Mouse (Mus musculus): ENCODE measurements around the gene Myo18a. TPM values are rescaled to one million over a fixed set of nuclear protein-coding genes. Genes with fewer than 3 reads are reported as not detected.

Myo18a gene
- polyA plus RNA-seq, 2 experiments from 2014 or later: 21.4 to 28.9 TPM

DNA sequence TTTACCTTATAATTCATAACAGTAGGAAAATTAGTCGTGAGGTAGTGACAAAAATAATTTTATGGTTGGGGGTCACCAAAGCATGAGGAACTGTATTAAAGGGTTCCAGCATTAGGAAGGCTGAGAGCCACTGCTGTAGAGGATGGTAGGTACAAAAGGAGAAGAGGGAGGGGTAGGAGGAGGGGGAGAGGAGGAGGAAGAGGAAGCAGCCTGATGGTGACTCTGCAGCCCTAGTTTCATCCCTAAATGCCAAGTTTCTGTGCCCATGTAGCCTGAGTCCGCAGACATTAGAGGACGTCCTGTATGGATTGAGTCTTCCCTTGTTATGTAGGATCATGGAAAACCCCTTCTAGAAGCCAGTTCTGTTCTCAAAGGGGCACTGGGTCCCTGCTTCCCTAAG lies 110.1 kb downstream of the Myo18a start:
- no peak for ATAC-seq

DNA sequence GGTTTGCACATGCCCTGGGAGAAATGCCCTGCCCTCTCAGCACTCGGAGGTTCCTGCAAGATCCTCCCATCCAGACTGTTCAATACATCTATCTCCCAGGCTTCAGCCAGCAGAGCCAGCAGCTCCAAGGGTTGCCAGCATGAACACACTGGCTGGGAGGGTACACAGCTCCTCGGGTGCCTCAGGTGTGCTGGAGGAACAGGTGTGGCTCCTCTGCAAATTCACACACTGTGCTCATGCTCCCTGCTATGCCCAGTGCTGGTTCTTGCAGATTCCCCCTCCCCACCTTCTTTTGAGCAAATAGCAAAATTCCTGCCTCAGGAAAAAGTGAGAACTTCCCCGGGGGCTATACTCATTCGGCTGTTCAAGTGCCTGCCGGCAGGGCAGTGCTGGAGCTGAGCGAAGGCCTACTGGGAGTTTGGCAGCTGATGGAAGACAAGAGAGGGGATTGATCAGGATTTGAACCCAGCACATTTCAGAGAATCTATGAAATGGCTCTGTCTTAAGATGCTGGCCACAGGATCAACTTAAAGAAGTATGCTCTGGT lies 111.7 kb downstream of the Myo18a start:
- no peak for ATAC-seq

GRCm38 (mm10) chr11:77875269-77875668 lies 112.2 kb downstream of the Myo18a start:
- ATAC-seq: no peak

DNA sequence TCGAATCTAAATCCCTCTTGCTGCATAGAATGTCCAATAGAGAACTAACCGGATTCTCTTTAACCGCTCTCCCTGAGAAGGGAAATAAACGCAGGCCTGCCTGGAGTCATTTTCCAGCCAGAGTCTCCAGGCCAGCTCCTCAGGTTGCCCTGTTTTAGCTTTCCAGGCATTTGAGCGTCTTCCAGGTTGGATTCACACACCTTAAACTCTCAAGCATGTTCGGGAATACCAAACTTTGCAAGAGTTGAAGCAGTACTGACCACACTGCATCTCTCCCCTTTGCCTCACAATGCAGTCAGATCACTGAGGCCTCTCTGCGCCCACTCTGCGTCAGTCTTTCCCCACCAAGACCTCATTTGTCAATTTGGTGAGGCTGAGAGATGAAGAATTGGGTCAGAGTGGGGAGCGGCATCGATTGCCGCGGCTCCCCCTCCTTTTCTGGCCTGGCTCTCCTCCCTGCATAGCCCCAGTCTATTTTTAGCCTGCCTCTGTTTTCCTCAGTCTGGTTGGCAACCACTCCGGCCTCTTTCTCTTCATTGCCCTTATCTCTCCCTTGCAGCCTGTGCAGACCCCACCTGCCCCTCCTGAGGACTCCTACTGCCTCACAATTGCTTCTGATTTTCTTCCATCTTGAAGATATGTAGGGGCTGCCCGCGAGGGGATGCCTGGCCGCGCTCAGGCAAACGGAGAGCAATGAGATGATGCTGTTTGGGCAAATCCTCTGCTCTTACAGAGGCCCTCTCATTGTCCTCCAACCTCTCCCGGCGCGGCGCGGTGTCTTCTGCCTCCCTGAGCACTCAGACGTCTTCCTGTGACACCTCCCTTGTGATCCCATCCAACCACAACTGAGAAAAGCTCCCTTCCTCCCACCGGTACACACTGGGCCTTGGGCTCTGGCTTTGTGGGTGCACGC lies 113.1 kb downstream of the Myo18a start:
- ATAC-seq: no peak

DNA sequence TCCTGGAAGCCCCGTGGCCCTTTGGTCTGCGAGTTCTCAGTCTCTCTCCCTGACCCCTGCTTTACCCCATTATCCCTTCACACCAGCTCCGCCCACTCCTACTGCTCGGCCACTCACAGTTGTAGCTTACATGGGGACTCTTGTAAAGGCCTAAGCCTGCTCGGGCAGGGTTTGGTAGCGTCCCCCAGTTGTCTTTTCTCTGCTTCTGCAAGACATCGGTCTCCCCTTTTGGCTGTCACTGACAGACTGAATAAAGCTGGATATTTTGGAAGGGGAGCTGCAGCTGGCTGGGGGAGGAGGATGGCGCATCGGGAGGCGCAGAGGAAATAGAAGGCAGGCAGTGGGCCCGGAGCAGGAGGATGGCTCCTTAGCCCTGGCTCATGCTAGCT lies 113.7 kb downstream of the Myo18a start:
- no peak for ATAC-seq

DNA sequence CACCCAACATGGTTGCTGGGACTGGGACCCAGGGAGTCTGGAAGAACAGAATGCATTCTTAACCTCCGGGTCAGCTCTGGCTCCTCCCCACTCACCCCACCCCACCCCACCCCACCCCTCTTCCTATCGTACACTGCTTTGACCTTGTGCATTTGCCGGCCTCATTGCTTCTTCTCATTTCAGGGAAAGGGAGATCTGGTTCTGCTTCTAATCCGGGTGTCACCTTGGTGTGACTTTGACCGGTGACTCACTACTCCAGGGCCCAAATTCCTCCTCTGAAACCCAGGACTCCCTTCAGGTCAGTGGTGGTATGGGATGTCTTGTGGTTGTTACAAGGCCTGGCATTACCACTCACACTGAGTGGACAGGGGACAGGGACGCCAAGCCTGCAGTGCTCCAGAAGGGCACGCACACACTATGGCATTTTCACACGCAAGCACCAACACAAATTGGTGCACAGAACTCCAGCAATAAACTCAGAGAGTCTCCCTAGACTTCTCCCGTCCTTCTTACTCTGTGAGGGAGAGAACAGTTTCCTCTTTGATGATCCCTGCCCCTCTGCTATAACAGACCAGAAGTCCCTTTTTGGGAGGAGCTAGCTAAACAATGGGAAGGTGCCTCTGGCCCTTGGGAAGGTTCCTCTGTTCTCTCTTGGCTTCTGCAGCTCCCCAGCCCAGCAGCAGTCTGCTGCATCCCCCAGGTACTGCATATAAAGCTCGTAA lies 121.6 kb downstream of the Myo18a start:
- no peak for ATAC-seq

GRCm38 (mm10) chr11:77885246-77885575 lies 122.2 kb downstream of the Myo18a start:
- no peak for ATAC-seq

- peak; percentile 91 for ATAC-seq
Observed at GRCm38 (mm10) chr11:77887373-77887960, 124.4 kb downstream of the Myo18a start.

GRCm38 (mm10) chr11:77888846-77889245 lies 125.8 kb downstream of the Myo18a start:
- ATAC-seq: no peak

DNA sequence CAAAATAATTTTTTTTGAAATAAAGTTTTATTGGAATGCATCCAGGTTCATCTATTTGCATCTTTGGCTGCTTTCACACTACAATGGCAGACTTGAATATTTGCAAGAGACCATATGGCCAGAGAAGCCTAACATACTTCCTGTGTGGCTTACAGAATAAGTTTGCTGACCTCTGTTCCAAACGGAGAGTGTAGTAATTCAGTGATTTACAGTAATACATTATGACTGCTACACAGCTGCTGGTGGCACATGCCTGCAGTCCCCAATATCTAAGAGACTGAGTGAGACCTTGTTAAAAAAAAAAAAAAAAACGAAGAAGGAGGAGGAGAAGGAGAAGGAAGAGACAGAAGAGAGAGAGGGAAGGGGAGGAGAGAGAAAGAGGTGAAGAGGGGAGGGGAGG lies 126.4 kb downstream of the Myo18a start:
- no peak for ATAC-seq

- no peak for ATAC-seq
Observed at GRCm38 (mm10) chr11:77890648-77891258, 127.7 kb downstream of the Myo18a start.

- ATAC-seq: no peak
Observed at GRCm38 (mm10) chr11:77892883-77893282, 129.8 kb downstream of the Myo18a start.

GRCm38 (mm10) chr11:77893283-77893682 lies 130.2 kb downstream of the Myo18a start:
- no peak for ATAC-seq

GRCm38 (mm10) chr11:77893787-77894718 lies 131.0 kb downstream of the Myo18a start, which contains the start of gene Pipox:
Gene Pipox (minus strand): TSS chr11:77894096.
- no peak for ATAC-seq

DNA sequence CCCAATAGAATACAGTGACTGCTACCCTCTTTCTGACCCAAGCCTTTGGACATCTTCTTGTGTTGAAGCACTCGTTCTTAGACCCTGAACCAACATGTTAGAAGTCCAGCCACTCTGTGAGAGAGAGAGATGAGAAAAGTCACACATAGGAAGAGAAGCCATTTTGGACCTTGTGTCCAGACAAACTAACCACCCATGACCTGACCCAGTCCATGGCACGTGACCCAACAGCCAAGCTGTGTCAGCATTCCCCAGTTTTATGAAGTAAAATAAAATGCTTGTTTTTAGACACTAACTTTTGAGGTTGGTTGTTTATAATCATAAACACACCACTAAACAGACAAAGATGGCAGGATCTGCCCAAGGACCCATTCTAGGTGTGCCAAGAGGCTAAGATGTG lies 131.9 kb downstream of the Myo18a start:
- no peak for ATAC-seq

DNA sequence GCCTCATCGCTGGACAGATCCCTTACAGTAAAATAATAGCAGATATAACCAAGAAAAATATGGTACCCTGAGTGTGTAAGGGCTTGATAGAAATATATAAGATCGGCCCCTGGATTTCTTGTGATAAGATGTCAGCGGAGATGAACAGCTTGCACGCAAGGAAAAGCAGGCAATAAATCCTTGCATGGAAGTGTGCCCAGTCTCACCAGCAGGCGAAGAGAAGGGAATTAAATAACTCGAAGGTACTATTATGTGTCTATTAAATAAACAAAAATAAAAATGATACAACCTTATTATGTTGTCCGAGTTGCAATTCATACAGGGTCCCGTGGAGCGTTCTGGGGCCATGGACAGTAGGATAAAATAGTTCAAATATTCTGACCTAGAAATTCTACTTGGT lies 133.0 kb downstream of the Myo18a start:
- no peak for ATAC-seq

DNA sequence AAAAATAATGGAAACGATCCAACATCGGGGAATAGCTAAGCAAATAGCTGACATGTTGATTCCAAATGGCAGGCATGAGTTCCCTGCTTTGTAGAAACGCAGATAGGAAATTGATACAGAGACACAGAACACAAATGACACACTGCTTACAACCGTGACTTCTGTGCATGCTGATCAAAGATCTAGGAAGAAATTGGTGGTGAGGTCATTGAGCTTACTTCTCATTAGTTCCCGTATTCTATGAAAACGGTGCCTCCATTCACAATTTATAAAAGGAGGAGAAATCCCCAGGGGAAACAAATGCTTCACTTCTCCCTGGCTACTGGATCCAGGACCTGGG lies 133.4 kb downstream of the Myo18a start:
- ATAC-seq: no peak

GRCm38 (mm10) chr11:77896820-77897805 lies 134.1 kb downstream of the Myo18a start:
- ATAC-seq: no peak

- ATAC-seq: no peak
Observed at GRCm38 (mm10) chr11:77900187-77900586, 137.1 kb downstream of the Myo18a start.

DNA sequence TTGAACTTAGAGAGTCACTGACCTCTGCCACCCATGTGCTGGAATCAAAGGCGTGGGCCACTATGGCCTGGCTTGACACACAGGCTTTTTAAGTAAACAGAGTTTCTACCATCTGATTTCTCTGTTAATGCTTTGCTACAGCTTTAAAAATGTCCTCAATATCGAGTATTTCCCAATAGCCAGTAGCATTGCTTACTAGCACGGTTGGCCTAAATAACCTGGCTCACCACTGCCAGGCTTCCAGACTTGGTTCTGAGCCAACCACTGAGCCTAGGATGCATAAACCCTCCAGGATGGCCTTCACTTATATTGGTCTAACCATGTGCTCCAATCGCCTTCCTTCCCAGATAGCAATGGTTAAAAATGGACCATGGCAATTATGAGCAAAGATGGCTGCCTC lies 137.7 kb downstream of the Myo18a start:
- no peak for ATAC-seq

DNA sequence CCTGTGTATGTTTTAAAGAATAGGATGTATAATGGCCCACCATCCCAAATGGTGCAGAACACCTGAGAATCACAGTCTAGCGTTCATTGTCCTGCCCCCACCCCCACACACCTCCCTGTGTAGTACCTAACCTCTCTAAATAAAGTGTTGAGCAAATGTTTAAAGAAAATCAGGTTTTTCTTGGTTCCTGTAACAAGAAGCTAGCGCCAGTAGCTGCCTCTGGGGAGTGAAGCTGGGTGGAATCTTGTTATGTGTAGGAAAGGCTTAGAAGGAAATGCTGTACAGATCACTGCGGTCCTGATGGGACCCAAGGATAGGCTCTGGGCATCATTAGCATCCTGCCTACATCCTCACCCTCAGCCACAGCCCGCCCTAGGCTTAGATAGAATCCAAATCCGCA lies 138.3 kb downstream of the Myo18a start:
- ATAC-seq: no peak
